ENCODE assay signal across 22 mouse cellular contexts in genomic region chr8:105482123-105482522, GRCm38 (mm10). TPM values are rescaled to one million over a fixed set of nuclear protein-coding genes. Genes with fewer than 3 reads are reported as not detected.
"Had no signal": no experiment of that assay in that cellular context is flagged by ENCODE, and none has a peak within 500 bp of the region (broad histone marks: within the 10 kb centered on the region; RNA-seq: fewer than 3 reads in every experiment).

No protein-coding gene starts in this region.

- H3K27ac ChIP-seq: kidney, postnatal 0 days; left cerebral cortex, adult 2 months; limb, embryonic 15.5 days; liver, embryonic 14.5 days; midbrain, embryonic 10.5 days; midbrain, embryonic 13.5 days; neural tube, embryonic 13.5 days had no signal

- H3K9me3 ChIP-seq: limb, embryonic 12.5 days; limb, embryonic 15.5 days; megakaryocyte, embryonic 14.5 days; midbrain, embryonic 10.5 days; midbrain, embryonic 13.5 days; neural tube, embryonic 13.5 days had no signal

- H3K27me3 ChIP-seq: limb, embryonic 12.5 days; limb, embryonic 15.5 days; midbrain, embryonic 13.5 days; neural tube, embryonic 13.5 days had no signal

- H3K9ac ChIP-seq: limb, embryonic 12.5 days; limb, embryonic 15.5 days; liver, embryonic 14.5 days; liver, postnatal 0 days; lung, embryonic 14.5 days; midbrain, embryonic 13.5 days; neural tube, embryonic 13.5 days had no signal

- DNase-seq: layer of hippocampus, postnatal 36 days; right cerebral cortex, postnatal 25 days; thymus, adult 18-20 months had no signal

- ATAC-seq: liver, postnatal 0 days; lung, postnatal 0 days; midbrain, embryonic 13.5 days; midbrain, embryonic 16.5 days had no signal

- H3K4me3 ChIP-seq: left cerebral cortex, adult 2 months; limb, embryonic 12.5 days; limb, embryonic 15.5 days; megakaryocyte, embryonic 14.5 days; midbrain, embryonic 10.5 days; midbrain, embryonic 13.5 days; myocyte; neural tube, embryonic 13.5 days had no signal

- H3K4me2 ChIP-seq: limb, embryonic 12.5 days; limb, embryonic 15.5 days; liver, embryonic 11.5 days; lung, embryonic 14.5 days; midbrain, embryonic 13.5 days; neural tube, embryonic 13.5 days had no signal

RNA-seq across cellular contexts. Expression of gene Hsd11b2, which starts 36.4 kb away (rescaled TPM):
- total RNA-seq: layer of hippocampus, adult 8-10 months; layer of hippocampus, postnatal 36 days; left cerebral cortex, adult 2 months; left cerebral cortex, postnatal 10 days; monocyte, adult 5-6 weeks; neutrophil, adult 5-6 weeks had no signal
